Mouse (Mus musculus) cerebellum, adult (tissue): ENCODE data around the gene Vmn2r81.
"Not testable (repeated sequence)": the region's sequence is repeated elsewhere in the genome, so short reads cannot be mapped to it uniquely, and the experiment has no call there.

ENCODE experiments used
- ATAC-seq: cut with Nextera tagmentation; 2 replicates; pipeline ENCODE4 v1.9.2; 2017; ENCODE audit warnings: mild to moderate bottlenecking, moderate library complexity, mixed read lengths; ENCODE audit not compliant: insufficient number of reproducible peaks, low FRiP score, low TSS enrichment

The Vmn2r81 gene

GRCm38 (mm10) chr10:79247392-79247791 is at the start of gene Vmn2r81:
Gene Vmn2r81 (plus strand): TSS chr10:79247692.
- not testable (repeated sequence) for ATAC-seq

DNA sequence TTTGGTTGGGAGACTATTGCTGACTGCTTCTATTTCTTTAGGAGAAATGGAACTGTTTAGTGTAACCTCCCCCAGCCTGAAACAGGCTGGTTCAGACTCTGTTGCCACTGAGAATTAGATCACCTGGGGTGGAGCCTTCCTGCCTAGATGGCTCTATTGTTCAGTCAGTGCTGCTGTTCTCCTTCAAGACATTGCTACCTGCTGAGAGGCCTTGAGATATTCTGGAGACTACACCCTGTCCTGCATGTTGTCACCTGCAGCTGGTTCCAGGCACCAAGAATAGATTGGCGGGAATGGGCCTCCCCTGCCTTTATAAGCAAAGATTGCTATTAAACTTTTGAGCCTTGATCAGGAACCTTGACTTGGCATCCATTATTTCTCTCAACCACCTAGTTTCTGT is 47.5 kb upstream of the Vmn2r81 start:
- not testable (repeated sequence) for ATAC-seq

DNA sequence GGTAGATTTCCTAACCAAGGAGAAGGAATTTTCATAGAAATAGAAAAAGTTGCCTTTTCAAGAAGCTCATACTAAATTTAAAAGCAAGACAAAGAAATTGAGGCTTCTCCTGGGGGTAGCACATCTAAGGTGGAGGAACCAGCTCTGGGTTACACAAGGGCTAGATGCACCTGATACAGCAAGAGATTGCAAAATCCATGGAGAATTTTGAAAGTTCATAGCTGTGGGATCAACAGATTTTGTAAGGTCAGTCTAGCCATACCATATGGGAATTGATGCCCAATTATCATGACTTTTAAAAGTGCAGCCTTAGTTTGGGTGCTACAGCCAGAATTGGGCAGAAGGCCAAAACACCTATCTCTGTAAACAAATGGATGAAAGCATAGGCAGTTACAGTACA is 27.1 kb upstream of the Vmn2r81 start:
- ATAC-seq, result no peak

GRCm38 (mm10) chr10:79221606-79222005 is 25.9 kb upstream of the Vmn2r81 start:
- no peak for ATAC-seq

DNA sequence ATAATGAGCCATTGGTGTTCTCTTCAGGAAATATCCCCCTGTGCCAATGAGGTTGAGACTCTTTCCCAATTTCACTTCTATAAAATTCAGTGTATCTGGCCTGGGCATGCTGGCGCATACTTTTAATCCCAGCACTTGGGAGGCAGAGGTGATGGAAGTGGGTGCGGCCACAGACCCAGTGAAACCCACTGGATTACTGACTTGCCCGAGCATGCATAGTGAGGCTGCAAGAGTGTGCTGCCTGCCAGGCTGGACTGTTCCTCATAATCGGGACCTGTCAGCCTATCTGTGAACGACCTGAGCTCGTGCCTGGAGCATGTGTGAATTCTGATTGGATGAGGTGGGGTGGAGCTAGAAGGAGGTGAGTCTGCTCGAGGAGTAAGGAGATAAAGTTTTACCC is 25.3 kb upstream of the Vmn2r81 start:
- ATAC-seq, result no peak

GRCm38 (mm10) chr10:79322033-79322736 is 74.7 kb downstream of the Vmn2r81 start:
- not testable (repeated sequence) for ATAC-seq

DNA sequence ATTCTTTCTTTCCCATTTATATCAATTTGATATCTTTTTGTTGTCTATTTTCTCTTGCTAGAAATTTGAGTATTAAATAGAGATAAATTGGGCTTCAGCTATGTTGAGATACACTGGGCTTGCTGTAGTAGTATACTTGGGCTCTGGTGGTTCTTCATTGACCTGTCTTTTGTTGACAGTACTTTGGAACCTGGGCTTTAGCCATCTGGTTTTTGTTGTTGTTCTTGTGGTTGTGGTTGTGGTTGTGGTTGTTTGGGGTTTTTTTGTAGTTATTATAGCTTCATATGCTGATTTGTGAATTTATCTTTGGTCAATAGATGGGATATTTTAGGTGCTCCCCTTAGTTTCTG is 75.2 kb downstream of the Vmn2r81 start:
- ATAC-seq, result no peak
